Mouse (Mus musculus) lung, embryonic 15.5 days (tissue): ENCODE measurements at regions not wholly inside any gene's neighbourhood (a gene's known extent, or its start where the extent isn't known, plus 50 kb on each side); places are given as distances from the start of the nearest gene placed in this dataset.

ENCODE experiments used
- ATAC-seq: fragments of 200-750 bp; cut with Nextera tagmentation; 2 replicates; pipeline ENCODE4 v1.8.0; 2017; ENCODE audit warnings: moderate number of reproducible peaks, borderline replicate concordance; ENCODE audit not compliant: low FRiP score, low TSS enrichment; ENCODE audit errors: extremely low read depth
- H3K27ac ChIP-seq: fragments of 300-500 bp; sonication (generic); 2 replicates; pipeline ENCODE4 v1.5.1; 2015; ENCODE audit warnings: moderate library complexity, mild to moderate bottlenecking, inconsistent platforms
- H3K27me3 ChIP-seq: fragments of 300-500 bp; sonication (generic); 2 replicates; pipeline ENCODE4 v1.6.1; 2015; ENCODE audit warnings: inconsistent platforms
- H3K36me3 ChIP-seq: fragments of 300-500 bp; sonication (generic); 2 replicates; pipeline ENCODE4 v1.6.1; 2015; ENCODE audit warnings: inconsistent platforms
- H3K4me1 ChIP-seq: fragments of 300-500 bp; sonication (generic); 2 replicates; pipeline ENCODE4 v1.6.1; 2015; ENCODE audit warnings: inconsistent platforms
- H3K4me2 ChIP-seq: fragments of 300-500 bp; sonication (generic); 2 replicates; pipeline ENCODE4 v1.6.1; 2015; ENCODE audit warnings: inconsistent platforms, mild to moderate bottlenecking, moderate library complexity
- H3K4me3 ChIP-seq: fragments of 300-500 bp; sonication (generic); 2 replicates; pipeline ENCODE4 v1.5.1; 2015; ENCODE audit warnings: mild to moderate bottlenecking, inconsistent platforms
- H3K9ac ChIP-seq: fragments of 300-500 bp; sonication (generic); 2 replicates; pipeline ENCODE4 v1.6.1; 2015; ENCODE audit warnings: inconsistent platforms
- H3K9me3 ChIP-seq: fragments of 300-500 bp; sonication (generic); 2 replicates; pipeline ENCODE4 v1.6.1; 2016; ENCODE audit warnings: inconsistent platforms
- WGBS: fragments of 180-500 bp; shearing (Covaris S2); methylation state at CpG from one replicate; pipeline ENCODE4 v1.1.7; 2015; 5-methylcytosine and 5-hydroxymethylcytosine counted together

DNA sequence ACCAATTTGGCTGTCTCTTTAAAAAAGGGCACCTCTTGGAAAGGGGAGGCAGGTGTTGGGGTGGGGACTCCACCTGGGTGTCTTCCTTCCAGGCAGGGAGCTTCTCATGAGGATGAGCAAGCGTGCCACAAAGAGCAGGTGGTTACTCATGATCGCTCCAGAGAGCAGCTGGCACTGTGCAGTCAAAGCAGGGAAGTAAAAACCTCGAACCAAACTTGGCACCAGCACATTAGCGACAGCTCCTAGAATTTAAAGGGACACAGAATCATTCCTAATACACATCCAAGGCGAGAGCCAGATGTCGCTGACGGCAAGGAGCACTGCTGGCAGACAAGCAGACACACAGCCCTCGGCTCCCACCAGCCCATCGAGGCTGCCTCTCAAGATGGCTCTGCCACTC lies 70.4 kb downstream of the Irx5 start:
- 57% methylated on average over 9 of the region's 9 CpGs for WGBS

DNA sequence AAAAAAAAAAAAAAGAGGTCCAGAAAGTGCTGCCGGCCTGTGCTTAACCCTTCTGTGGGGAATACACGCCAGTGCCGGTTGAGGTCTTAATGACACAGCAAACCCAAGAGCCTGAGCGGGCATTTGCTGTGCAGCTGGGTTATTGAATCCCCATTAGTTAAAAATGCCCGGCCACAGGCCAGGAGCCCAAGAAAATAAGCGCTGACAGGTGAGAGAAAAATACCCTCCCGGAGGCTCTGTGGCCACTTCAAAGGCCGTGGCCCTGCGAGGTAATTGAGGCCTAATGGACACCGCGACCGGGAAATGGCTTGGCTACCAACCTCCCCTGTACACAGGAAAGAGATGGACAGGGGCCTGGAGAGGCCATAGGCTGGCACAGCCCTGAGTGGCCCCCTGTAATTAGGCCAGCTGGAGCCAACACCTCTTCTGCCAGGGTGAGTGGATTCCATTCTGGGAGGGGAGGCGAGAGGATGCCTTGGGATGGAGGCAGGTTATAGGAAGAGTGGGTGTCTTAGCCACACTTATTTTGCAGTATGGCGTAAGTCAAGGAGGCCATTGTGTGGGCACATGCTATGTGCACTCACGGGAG lies 79.7 kb downstream of the Irx5 start:
- ATAC-seq, result no peak
- no peaks in the 10 kb centered on the region; the same call in 1 of the 2 replicates for H3K27me3 ChIP-seq
- 66% methylated on average over 15 of the region's 15 CpGs for WGBS
- H3K9me3 ChIP-seq, result no peaks in the 10 kb centered on the region
- H3K4me3 ChIP-seq, result no peak overlapping the region
- H3K4me2 ChIP-seq, result no peak overlapping the region
- H3K9ac ChIP-seq, result no peak overlapping the region
- H3K4me1 ChIP-seq, result 0 out of 2 replicates have a peak, but pooled peaks cover 3% of the 10 kb centered on the region
- H3K36me3 ChIP-seq, result no peaks in the 10 kb centered on the region
- no peak overlapping the region for H3K27ac ChIP-seq

More for the DNA sequence above, 70.4 kb downstream of the Irx5 start:
- no peak overlapping the region for H3K27ac ChIP-seq
- no peaks in the 10 kb centered on the region for H3K36me3 ChIP-seq
- no peak overlapping the region for H3K4me3 ChIP-seq
- no peak overlapping the region for H3K4me2 ChIP-seq
- H3K27me3 ChIP-seq, result no peaks in the 10 kb centered on the region
- no peak overlapping the region for H3K9ac ChIP-seq
- ATAC-seq, result no peak
- H3K4me1 ChIP-seq, result no peaks in the 10 kb centered on the region
- no peaks in the 10 kb centered on the region for H3K9me3 ChIP-seq

DNA sequence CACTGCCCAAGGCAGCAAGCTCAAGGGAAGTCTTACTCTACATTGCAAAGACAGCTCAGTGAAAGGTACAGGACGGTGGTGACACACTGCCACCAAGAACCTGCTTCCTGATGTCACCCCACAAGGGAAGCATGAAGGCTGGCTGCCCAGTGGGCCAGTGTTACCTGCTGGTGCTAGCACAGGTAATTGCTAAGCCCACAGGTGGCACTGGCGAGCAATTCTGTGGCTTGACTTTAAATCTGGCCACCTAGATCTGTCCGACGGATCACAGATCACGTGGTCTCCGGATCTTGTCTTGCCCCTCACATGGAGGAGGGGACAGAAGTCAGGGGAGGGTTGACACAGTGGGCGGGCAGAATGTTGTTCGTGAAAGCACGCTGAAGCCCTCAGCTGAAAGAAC lies 80.9 kb downstream of the Irx5 start:
- no peak for ATAC-seq
- H3K9me3 ChIP-seq, result no peaks in the 10 kb centered on the region
- H3K36me3 ChIP-seq, result no peaks in the 10 kb centered on the region
- H3K27ac ChIP-seq, result no peak overlapping the region
- H3K4me3 ChIP-seq, result no peak overlapping the region
- H3K4me1 ChIP-seq, result 0 out of 2 replicates have a peak, but pooled peaks cover 3% of the 10 kb centered on the region
- H3K4me2 ChIP-seq, result no peak overlapping the region
- H3K9ac ChIP-seq, result no peak overlapping the region
- WGBS, result 35% methylated on average over 9 of the region's 9 CpGs
- H3K27me3 ChIP-seq, result no peaks in the 10 kb centered on the region; the same call in 1 of the 2 replicates

DNA sequence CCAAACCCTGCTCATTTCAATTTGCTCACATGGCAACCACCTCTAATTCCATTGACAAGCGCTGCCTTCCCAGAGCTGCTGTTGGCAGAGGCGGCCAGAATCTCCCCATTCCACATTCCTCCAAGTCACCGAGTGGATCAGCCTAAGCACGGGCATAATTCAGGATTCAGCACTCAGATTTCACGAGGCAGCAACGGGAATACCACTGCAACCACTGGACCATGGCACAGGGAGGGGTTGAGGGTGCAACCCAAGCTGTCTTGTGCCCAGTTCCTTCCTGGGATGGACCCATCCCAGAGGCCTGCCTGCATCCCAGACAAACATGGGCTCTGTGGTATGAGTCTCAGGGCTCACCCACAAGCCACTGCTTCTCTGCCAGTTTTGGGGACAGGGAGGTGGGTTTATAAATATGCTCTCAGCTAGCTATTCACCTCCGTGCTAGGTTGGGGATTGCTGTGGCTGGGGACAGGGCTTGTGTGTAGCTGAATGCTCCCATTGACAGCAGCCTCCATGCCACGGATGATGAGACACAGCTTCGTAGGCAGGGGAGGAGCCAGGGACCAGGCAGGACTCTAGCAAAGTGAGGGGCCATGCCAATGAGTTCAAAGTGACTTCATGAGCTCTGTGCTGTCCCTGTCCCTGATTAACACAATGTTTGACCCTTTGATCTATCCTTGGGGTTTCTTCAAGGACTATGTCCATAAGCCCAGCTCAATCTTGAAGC lies 82.5 kb downstream of the Irx5 start:
- H3K27ac ChIP-seq, result no peak overlapping the region
- H3K4me2 ChIP-seq, result no peak overlapping the region
- no peaks in the 10 kb centered on the region for H3K36me3 ChIP-seq
- 56% methylated on average over 9 of the region's 9 CpGs for WGBS
- no peaks in the 10 kb centered on the region; the same call in 1 of the 2 replicates for H3K27me3 ChIP-seq
- H3K4me1 ChIP-seq, result 0 out of 2 replicates have a peak, but pooled peaks cover 3% of the 10 kb centered on the region
- H3K9ac ChIP-seq, result no peak overlapping the region
- H3K9me3 ChIP-seq, result no peaks in the 10 kb centered on the region
- 0 out of 2 replicates have a peak, but pooled peaks have one; percentile 8 for ATAC-seq
- H3K4me3 ChIP-seq, result no peak overlapping the region

DNA sequence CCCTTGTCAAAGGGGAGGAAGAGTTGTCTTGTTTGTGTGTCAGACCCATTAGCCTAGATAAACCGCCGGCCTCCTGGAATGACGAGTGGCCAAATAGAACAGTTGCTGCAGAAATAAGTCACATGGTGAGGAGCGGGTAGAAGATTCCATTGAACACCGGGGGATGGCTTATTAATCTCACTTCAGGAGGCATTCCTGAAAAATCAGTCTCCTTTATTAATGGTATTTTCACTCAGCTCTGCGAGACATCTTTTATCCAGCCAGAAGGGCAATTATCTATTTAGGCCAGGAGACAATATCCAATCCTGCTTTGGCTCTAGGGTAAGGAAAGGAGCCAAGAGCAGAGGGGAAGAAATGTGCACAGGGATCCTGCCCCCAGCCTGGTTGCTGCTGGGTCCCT lies 84.7 kb downstream of the Irx5 start:
- no peak overlapping the region for H3K4me3 ChIP-seq
- 40% methylated on average over 6 of the region's 6 CpGs for WGBS
- no peak overlapping the region for H3K4me2 ChIP-seq
- H3K9me3 ChIP-seq, result no peaks in the 10 kb centered on the region
- H3K4me1 ChIP-seq, result 0 out of 2 replicates have a peak, but pooled peaks cover 3% of the 10 kb centered on the region
- no peak for ATAC-seq
- H3K36me3 ChIP-seq, result no peaks in the 10 kb centered on the region
- H3K9ac ChIP-seq, result no peak overlapping the region
- H3K27me3 ChIP-seq, result no peaks in the 10 kb centered on the region; the same call in 1 of the 2 replicates
- H3K27ac ChIP-seq, result no peak overlapping the region

DNA sequence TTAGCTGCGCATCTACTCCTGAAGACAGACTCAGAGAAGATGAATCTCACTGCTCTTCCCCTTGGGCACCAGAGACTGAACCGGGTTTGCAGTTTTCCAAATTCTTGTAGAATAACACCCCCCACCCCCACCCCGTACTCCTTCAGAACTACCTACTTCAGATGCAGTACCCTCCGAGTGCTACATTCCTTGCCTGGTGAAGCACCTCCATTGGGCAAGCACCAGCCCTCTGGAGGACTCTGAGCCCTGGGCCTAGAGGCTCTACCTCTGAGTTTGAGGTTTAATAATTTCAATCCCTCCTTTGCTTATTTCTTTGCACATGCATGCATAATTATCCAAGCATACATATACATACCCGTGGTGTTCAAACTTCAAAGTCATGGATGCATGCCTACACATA lies 101.9 kb downstream of the Irx5 start:
- H3K27me3 ChIP-seq, result peaks cover 50% of the 10 kb centered on the region

DNA sequence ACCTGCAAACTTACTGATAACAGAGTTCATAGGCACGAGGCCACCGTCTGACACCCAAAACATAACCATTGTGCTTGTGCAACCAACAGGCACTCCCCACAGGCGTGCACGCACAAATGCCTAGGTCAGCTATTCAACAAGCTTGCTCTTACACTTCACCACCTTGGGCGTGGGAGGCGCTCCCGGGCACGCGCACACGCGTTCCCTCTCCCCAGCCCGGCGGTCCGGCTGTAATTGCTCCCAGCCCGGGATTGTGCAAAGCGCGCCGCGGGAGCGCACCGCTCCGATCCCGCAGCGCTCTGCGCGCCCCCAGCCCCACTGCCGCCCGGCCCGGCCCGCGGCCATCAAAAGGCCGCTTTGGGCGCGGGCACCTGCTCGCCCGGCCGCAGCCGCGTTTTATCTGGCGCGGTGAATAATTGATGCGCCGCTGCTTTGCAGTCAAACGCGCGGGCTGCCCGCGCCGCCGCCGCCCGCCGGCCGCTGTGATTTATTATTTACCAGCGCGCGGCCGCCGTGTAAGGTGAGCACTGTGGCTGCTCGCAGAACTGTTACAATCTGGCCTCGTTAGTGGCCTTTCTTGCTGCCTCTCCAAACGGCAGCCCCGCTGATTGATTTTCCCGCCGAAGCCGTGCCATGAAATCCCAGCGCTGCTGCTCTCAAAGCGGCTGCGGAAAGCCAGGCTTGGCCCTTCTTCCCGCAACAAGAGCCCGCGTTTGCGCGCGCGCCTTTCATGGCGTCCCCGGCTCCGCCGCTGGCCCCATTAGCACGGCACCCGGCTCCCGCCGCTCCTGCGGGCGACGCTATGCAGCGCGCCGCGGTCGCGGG lies 102.9 kb downstream of the Irx5 start:
- Histone ChIP-seq H3K9ac (peak overlapping the region; percentile 31; the same call in 1 of the 2 replicates), H3K27me3 (peaks cover 52% of the 10 kb centered on the region)

More for the DNA sequence above, 101.9 kb downstream of the Irx5 start:
- Histone ChIP-seq H3K4me3 (no peak overlapping the region), H3K4me2 (no peak overlapping the region), H3K36me3 (no peaks in the 10 kb centered on the region), H3K4me1 (peaks cover 12% of the 10 kb centered on the region), H3K27ac (no peak overlapping the region), H3K9ac (no peak overlapping the region), H3K9me3 (no peaks in the 10 kb centered on the region)
- 74% methylated on average over 5 of the region's 5 CpGs for WGBS
- no peak for ATAC-seq

DNA sequence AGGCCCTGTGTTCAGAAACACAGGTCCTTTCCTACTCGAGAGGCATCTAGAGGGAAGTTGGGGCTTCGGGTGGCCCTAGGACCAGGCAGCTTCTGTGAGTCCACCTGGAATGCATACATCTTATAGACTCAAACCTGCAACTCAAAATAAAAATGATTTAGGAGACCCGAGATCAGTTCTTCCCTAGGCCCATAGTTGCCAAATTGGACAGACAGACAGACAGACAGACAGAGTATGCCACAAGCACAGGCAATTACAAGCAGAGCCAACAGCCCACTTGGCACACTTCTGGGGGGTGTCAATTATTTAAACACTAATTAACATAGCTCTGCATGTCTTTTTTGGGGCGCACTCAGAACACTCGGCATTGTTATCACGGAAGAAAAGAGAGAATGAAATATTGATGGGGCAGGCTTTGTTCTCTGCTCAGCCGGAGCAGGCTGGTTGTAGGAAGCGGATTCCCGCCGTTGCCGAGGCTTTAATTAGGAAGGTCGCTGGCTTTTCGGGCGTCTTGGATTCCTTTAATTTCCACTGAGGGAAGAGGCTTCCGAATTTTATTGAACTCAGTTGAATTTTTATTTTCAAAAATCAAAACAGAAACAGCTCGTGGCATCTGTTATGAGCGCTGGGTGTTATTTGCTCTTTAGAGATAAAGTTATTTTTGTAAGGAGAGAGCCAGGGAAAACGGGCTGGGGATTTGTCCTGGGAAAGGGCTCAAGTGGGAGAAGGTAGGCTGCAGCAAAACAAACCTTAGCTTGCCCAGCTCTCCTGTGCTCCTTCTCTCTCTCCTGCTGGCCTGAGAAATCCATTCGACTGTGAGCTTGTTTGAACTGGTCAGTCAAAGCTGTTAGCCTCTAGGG lies 111.9 kb downstream of the Irx5 start:
- no peaks in the 10 kb centered on the region for H3K36me3 ChIP-seq
- 0 out of 2 replicates have a peak, but pooled peaks cover 1% of the 10 kb centered on the region for H3K27me3 ChIP-seq
- WGBS, result 52% methylated on average over 19 of the region's 19 CpGs
- H3K9ac ChIP-seq, result no peak overlapping the region
- no peak overlapping the region for H3K4me3 ChIP-seq
- ATAC-seq, result no peak
- H3K4me2 ChIP-seq, result no peak overlapping the region
- H3K4me1 ChIP-seq, result no peaks in the 10 kb centered on the region
- no peak overlapping the region for H3K27ac ChIP-seq
- H3K9me3 ChIP-seq, result no peaks in the 10 kb centered on the region

More for the DNA sequence above, 102.9 kb downstream of the Irx5 start:
- Histone ChIP-seq H3K27ac (no peak overlapping the region), H3K9me3 (no peaks in the 10 kb centered on the region), H3K4me1 (peaks cover 12% of the 10 kb centered on the region), H3K4me2 (peak overlapping the region; percentile 90), H3K4me3 (peak overlapping the region; percentile 51), H3K36me3 (no peaks in the 10 kb centered on the region)
- ATAC-seq, result 0 out of 2 replicates have a peak, but pooled peaks have one; percentile 32
- WGBS, result under 1% methylated on average over 92 of the region's 93 CpGs

DNA sequence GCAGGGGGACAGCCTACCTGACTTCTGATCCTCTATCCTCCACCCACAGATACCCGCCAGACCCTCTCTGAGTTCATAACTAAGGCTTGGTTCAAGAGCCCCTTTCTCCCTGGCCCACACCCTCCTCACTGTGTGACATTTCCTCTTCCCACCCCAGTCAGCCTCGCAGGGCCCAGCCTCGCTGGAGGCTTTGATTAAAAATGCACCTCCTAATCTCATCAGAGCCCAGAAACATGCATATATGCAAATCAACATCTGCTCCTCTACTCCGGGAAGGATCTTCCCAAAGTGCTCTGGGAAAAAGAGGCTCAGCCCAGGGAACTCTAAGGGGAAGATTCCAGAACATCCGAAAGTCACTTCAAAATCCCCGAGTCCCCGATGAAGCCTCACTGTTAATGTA lies 114.8 kb downstream of the Irx5 start:
- ATAC-seq, result no peak
- H3K27me3 ChIP-seq, result no peaks in the 10 kb centered on the region
- no peaks in the 10 kb centered on the region for H3K4me1 ChIP-seq
- H3K36me3 ChIP-seq, result no peaks in the 10 kb centered on the region
- no peak overlapping the region for H3K4me2 ChIP-seq
- no peak overlapping the region for H3K27ac ChIP-seq
- no peaks in the 10 kb centered on the region for H3K9me3 ChIP-seq
- H3K9ac ChIP-seq, result no peak overlapping the region
- no peak overlapping the region for H3K4me3 ChIP-seq
- WGBS, result 77% methylated on average over 7 of the region's 7 CpGs

DNA sequence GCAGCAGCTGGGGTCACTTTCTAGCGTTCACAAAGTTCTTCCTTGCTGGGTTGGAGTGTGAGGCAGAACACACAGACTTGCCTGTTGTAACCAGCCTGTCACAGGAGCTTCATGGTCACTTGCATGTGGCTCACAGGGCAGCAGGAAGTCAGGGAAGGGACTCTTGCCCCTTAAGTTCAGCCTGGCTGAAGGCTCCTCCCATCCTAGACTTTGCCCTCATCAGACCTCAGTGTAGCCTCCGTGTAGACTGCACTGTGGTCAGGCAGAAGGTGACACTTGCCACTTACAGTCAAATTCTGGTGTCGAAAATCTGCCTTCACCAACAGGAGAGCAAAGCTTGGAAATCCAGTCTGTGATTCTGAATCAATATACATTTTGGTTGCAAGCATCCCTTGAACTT lies 115.4 kb downstream of the Irx5 start:
- WGBS, result 51% methylated on average over 3 of the region's 3 CpGs
- Histone ChIP-seq H3K4me2 (no peak overlapping the region), H3K27ac (no peak overlapping the region), H3K27me3 (no peaks in the 10 kb centered on the region), H3K4me1 (no peaks in the 10 kb centered on the region), H3K36me3 (no peaks in the 10 kb centered on the region), H3K9me3 (no peaks in the 10 kb centered on the region), H3K9ac (no peak overlapping the region), H3K4me3 (no peak overlapping the region)
- no peak for ATAC-seq

DNA sequence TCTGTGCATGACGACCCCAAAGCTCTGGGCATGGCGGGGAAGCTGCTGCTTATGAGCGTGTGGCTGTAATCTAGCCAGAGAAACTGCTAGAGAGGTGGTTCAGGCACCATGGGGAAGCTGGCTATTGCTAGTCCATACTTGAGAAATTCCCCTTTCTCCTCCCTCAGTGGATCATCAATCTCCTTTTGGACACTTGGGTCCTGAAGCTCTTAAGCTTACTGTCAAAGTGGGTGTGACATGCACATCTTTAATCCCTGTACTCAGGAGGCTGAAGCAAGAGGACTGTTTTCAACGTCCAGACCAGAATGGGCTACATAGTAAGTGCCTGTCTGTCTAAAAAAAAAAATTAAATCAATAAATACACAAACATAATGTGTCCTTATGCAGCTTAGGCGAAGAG lies 125.0 kb downstream of the Irx5 start:
- Histone ChIP-seq H3K4me3 (no peak overlapping the region), H3K9ac (no peak overlapping the region), H3K9me3 (no peaks in the 10 kb centered on the region), H3K36me3 (no peaks in the 10 kb centered on the region), H3K27ac (no peak overlapping the region), H3K27me3 (no peaks in the 10 kb centered on the region), H3K4me1 (no peaks in the 10 kb centered on the region), H3K4me2 (no peak overlapping the region)
- WGBS, result 65% methylated on average over 5 of the region's 5 CpGs
- no peak for ATAC-seq
